Mouse (Mus musculus): ENCODE results near the gene Kng2. TPM values are rescaled to one million over a fixed set of nuclear protein-coding genes. Genes with fewer than 3 reads are reported as not detected.
"Not testable (repeated sequence)": the region's sequence is repeated elsewhere in the genome, so short reads cannot be mapped to it uniquely, and the experiment has no call there.

The Kng2 gene
- polyA plus RNA-seq, 1 experiment from 2014 or later, result 0.46 TPM

DNA sequence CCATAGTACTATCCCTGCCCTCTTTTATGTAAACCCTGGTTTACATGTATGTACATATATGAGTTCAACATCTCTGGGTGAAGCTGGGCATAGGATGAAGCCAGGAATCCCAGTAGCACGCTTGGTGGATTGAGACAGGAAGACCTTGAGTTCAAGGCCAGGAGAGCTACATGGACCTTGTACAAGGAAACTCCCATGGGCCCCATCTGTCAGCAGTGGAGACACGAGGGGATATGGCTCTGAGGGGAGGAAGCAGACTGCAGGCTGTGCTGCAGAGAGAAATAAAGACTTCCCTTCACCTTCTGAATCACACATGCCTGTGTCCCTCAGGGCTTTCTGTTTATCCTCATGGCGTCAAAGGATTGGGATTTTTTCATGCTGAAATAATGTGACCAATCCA, 1.9 kb downstream of the Kng2 start:
- not testable (repeated sequence) for H3K36me3 ChIP-seq; H3K9ac ChIP-seq (replicated peaks); H3K4me3 ChIP-seq (replicated peaks); H3K27me3 ChIP-seq (replicated peaks); H3K4me2 ChIP-seq; H3K4me1 ChIP-seq; H3K27ac ChIP-seq (replicated peaks); H3K9me3 ChIP-seq (replicated peaks); ATAC-seq (ENCODE audit: low FRiP score)
- 57% methylated on average over 3 of the region's 3 CpGs for whole genome bisulfite sequencing

- H3K36me3 ChIP-seq, result no peaks in the 10 kb centered on the region
- H3K9ac ChIP-seq (replicated peaks), result no peak overlapping the region
- no peak for ATAC-seq (ENCODE audit: low FRiP score)
- no peak overlapping the region for H3K4me3 ChIP-seq (replicated peaks)
- no peak overlapping the region for H3K27ac ChIP-seq (replicated peaks)
- peaks cover 4% of the 10 kb centered on the region; the same call in 1 of the 2 replicates for H3K4me1 ChIP-seq
- H3K27me3 ChIP-seq (replicated peaks), result no peaks in the 10 kb centered on the region
- H3K9me3 ChIP-seq (replicated peaks), result no peaks in the 10 kb centered on the region
- no peak overlapping the region for H3K4me2 ChIP-seq
Observed at GRCm38 (mm10) chr16:23026582-23026981, 2.7 kb downstream of the Kng2 start.

GRCm38 (mm10) chr16:23025111-23025510, 4.2 kb downstream of the Kng2 start:
- ATAC-seq (ENCODE audit: low FRiP score), result no peak
- no peaks in the 10 kb centered on the region for H3K36me3 ChIP-seq
- no peak overlapping the region for H3K27ac ChIP-seq (replicated peaks)
- peaks cover 4% of the 10 kb centered on the region; the same call in 1 of the 2 replicates for H3K4me1 ChIP-seq
- no peaks in the 10 kb centered on the region for H3K27me3 ChIP-seq (replicated peaks)
- no peak overlapping the region for H3K4me2 ChIP-seq
- 17% methylated on average over 6 of the region's 6 CpGs for WGBS
- H3K9me3 ChIP-seq (replicated peaks), result no peaks in the 10 kb centered on the region
- no peak overlapping the region for H3K4me3 ChIP-seq (replicated peaks)
- H3K9ac ChIP-seq (replicated peaks), result no peak overlapping the region

- H3K9ac ChIP-seq (replicated peaks); H3K36me3 ChIP-seq; H3K4me2 ChIP-seq; ATAC-seq (ENCODE audit: low FRiP score); H3K27me3 ChIP-seq (replicated peaks); H3K4me1 ChIP-seq; H3K4me3 ChIP-seq (replicated peaks); H3K9me3 ChIP-seq (replicated peaks); H3K27ac ChIP-seq (replicated peaks): not testable (repeated sequence)
- WGBS, result 6% methylated on average over 1 of the region's 1 CpGs
Observed at GRCm38 (mm10) chr16:23020571-23020970, 8.7 kb downstream of the Kng2 start.

DNA sequence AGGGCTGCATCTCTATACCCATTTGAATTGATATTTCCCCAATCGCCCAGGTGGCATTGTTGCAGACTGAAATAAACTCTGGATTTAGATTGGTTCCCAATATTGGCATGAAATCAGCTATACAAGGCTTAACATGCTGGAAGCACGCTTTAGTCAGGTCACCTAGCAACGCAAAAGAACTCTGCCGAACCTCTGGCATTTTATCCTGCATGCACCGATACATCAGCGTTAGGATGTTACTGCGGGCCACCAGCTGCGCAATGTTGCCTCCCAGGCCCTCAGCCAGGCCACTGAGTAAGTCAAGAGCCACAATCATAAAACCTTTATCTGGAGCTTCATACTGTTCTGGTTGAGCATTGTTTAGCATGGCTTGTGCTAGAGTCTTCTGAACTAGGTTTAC, 14.6 kb downstream of the Kng2 start:
- WGBS, result 42% methylated on average over 8 of the region's 8 CpGs
- H3K9me3 ChIP-seq (replicated peaks); H3K9ac ChIP-seq (replicated peaks); H3K4me1 ChIP-seq; H3K36me3 ChIP-seq; H3K27me3 ChIP-seq (replicated peaks); H3K4me3 ChIP-seq (replicated peaks); H3K27ac ChIP-seq (replicated peaks): not testable (repeated sequence)
- H3K4me2 ChIP-seq, result peak overlapping the region; percentile 26
- ATAC-seq (ENCODE audit: low FRiP score), result peak; percentile 50; the same call in 1 of the 2 replicates

DNA sequence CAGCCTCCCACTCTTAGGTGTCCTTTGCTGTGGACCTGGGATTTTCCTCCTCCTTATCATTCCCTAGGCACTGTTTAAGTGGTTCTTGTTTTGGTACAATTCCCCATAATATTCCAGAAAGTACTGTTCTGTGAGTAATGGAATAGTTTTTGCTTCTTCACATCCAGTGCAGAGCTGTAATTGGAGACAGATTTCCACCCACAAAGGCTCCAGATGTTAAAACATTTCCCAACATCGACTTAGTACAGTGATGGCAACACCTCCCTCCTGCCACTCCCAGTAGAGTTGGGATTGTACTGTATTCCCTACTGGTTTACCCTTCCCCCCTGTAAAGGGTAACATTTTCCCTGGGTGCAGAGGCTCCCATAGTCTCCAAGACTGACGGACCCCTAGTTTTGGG, 15.5 kb downstream of the Kng2 start:
- not testable (repeated sequence) for H3K9me3 ChIP-seq (replicated peaks)

DNA sequence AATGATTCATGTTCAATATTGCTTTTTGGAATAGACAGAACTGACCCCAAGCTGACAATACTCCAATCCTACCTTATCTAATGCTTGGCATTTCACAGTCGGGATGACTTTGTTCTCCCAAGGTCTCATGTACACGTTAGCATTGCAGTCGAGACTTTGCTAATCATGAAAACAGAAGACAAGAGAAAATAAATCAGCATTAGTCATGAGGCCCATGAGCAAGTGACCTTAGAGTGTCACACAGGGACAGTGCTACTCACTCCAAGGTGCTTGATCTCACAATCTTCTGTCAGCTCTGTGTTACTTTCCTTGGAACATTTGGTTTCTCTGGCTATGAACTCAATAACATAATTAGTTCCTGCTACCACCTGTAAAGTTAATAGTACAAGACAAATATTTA, 32.3 kb downstream of the Kng2 start:
- H3K4me2 ChIP-seq; H3K9me3 ChIP-seq (replicated peaks); H3K9ac ChIP-seq (replicated peaks); H3K4me3 ChIP-seq (replicated peaks); H3K36me3 ChIP-seq; H3K27me3 ChIP-seq (replicated peaks); ATAC-seq (ENCODE audit: low FRiP score); H3K27ac ChIP-seq (replicated peaks); H3K4me1 ChIP-seq: not testable (repeated sequence)
- WGBS, result 87% methylated on average over 3 of the region's 3 CpGs

More for the DNA sequence above, 15.5 kb downstream of the Kng2 start:
- not testable (repeated sequence) for H3K36me3 ChIP-seq; H3K27me3 ChIP-seq (replicated peaks); H3K9ac ChIP-seq (replicated peaks); H3K27ac ChIP-seq (replicated peaks); H3K4me3 ChIP-seq (replicated peaks); H3K4me1 ChIP-seq; ATAC-seq (ENCODE audit: low FRiP score); H3K4me2 ChIP-seq
- 84% methylated on average over 2 of the region's 2 CpGs for WGBS

GRCm38 (mm10) chr16:22967383-22968030, 61.8 kb downstream of the Kng2 start:
- H3K9me3 ChIP-seq (replicated peaks), result no peaks in the 10 kb centered on the region
- no peak overlapping the region for H3K4me3 ChIP-seq (replicated peaks)
- no peak overlapping the region for H3K27ac ChIP-seq (replicated peaks)
- no peaks in the 10 kb centered on the region for H3K4me1 ChIP-seq
- H3K9ac ChIP-seq (replicated peaks), result no peak overlapping the region
- H3K4me2 ChIP-seq, result no peak overlapping the region
- H3K27me3 ChIP-seq (replicated peaks), result no peaks in the 10 kb centered on the region
- WGBS, result 74% methylated on average over 1 of the region's 1 CpGs
- H3K36me3 ChIP-seq, result no peaks in the 10 kb centered on the region
- ATAC-seq (ENCODE audit: low FRiP score), result no peak

GRCm38 (mm10) chr16:22963293-22963692, 66.0 kb downstream of the Kng2 start:
- H3K4me1 ChIP-seq, result no peaks in the 10 kb centered on the region
- no peak overlapping the region for H3K4me2 ChIP-seq
- H3K9me3 ChIP-seq (replicated peaks), result no peaks in the 10 kb centered on the region
- H3K9ac ChIP-seq (replicated peaks), result no peak overlapping the region
- no peak overlapping the region for H3K27ac ChIP-seq (replicated peaks)
- no peaks in the 10 kb centered on the region for H3K27me3 ChIP-seq (replicated peaks)
- no peak for ATAC-seq (ENCODE audit: low FRiP score)
- no peaks in the 10 kb centered on the region for H3K36me3 ChIP-seq
- H3K4me3 ChIP-seq (replicated peaks), result no peak overlapping the region

DNA sequence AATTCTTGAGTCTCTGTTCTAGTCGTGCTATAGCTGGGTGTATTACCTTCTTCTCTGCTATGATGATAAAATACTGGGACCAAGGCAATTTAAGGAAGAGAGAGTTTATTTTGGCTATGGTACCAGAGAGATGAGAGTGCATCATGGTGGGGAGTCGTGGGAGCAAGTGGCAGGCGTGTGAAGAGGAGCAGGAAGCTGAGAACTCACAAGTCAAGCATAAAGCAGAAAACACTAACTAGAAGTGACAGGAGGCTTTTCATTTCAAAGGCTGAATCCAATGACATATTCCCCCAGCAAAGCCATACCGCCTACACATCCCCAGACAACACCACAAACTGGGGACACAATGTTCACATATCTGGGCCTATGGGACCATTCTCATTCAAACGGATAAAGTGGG, 67.0 kb downstream of the Kng2 start:
- no peak for ATAC-seq (ENCODE audit: low FRiP score)
- no peak overlapping the region for H3K4me2 ChIP-seq
- no peak overlapping the region for H3K4me3 ChIP-seq (replicated peaks)
- H3K36me3 ChIP-seq, result no peaks in the 10 kb centered on the region
- WGBS, result 85% methylated on average over 5 of the region's 5 CpGs
- no peaks in the 10 kb centered on the region for H3K27me3 ChIP-seq (replicated peaks)
- no peaks in the 10 kb centered on the region for H3K4me1 ChIP-seq
- H3K9ac ChIP-seq (replicated peaks), result no peak overlapping the region
- no peak overlapping the region for H3K27ac ChIP-seq (replicated peaks)
- H3K9me3 ChIP-seq (replicated peaks), result no peaks in the 10 kb centered on the region

DNA sequence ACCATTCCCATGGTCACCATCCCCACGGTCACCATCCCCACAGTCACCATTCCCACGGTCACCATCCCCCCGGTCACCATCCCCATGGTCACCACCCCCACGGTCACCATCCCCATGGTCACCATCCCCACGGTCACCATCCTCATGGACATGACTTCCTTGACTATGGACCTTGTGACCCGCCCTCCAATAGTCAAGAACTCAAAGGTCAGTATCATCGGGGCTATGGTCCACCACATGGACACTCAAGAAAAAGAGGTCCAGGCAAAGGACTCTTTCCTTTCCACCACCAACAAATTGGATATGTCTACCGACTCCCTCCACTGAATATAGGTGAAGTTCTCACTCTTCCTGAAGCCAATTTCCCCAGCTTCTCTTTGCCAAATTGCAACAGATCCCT, 68.2 kb downstream of the Kng2 start:
- no peak for ATAC-seq (ENCODE audit: low FRiP score)
- H3K27me3 ChIP-seq (replicated peaks), result no peaks in the 10 kb centered on the region
- no peaks in the 10 kb centered on the region for H3K9me3 ChIP-seq (replicated peaks)
- H3K4me1 ChIP-seq, result no peaks in the 10 kb centered on the region
- H3K9ac ChIP-seq (replicated peaks), result no peak overlapping the region
- H3K4me2 ChIP-seq, result no peak overlapping the region
- H3K27ac ChIP-seq (replicated peaks), result no peak overlapping the region
- H3K4me3 ChIP-seq (replicated peaks), result no peak overlapping the region
- 96% methylated on average over 8 of the region's 8 CpGs for WGBS
- no peaks in the 10 kb centered on the region for H3K36me3 ChIP-seq

DNA sequence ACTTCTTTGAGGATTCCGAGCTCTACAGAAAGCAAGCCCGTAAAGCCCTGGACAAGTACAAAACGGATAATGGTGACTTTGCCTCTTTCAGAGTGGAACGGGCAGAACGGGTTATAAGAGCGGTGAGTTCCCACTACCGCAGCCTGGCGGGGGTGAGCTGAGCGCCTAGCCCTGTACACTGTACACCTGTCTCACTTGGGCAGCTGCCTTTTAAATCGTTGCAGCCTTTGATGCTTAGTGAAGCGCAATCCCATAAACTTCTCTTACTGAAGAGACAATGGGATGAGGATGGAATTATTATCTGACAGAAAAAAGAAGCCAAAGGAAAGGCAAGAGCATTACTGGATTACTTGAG, 73.2 kb downstream of the Kng2 start:
- Histone ChIP-seq H3K4me3 (replicated peaks) (no peak overlapping the region), H3K36me3 (no peaks in the 10 kb centered on the region), H3K9ac (replicated peaks) (no peak overlapping the region), H3K27me3 (replicated peaks) (no peaks in the 10 kb centered on the region), H3K9me3 (replicated peaks) (no peaks in the 10 kb centered on the region), H3K4me2 (peak overlapping the region; percentile 33), H3K27ac (replicated peaks) (no peak overlapping the region), H3K4me1 (peaks cover 4% of the 10 kb centered on the region; the same call in 1 of the 2 replicates)
- no peak for ATAC-seq (ENCODE audit: low FRiP score)
- WGBS, result 35% methylated on average over 11 of the region's 11 CpGs
